Mouse (Mus musculus): ENCODE data around the gene Pecam1. TPM values are rescaled to one million over a fixed set of nuclear protein-coding genes. Genes with fewer than 3 reads are reported as not detected.
"Not testable (repeated sequence)": the region's sequence is repeated elsewhere in the genome, so short reads cannot be mapped to it uniquely, and the experiment has no call there.

Gene Pecam1
- polyA plus RNA-seq, 1 experiment from 2014 or later = 48.2 TPM

- H3K27ac ChIP-seq (ENCODE audit: low read length); H3K27me3 ChIP-seq (replicated peaks; ENCODE audit: control insufficient read depth, insufficient read depth, low read length); H3K9me3 ChIP-seq (ENCODE audit: control insufficient read depth, low read length); H3K4me2 ChIP-seq (ENCODE audit: low read depth, low read length); H3K4me3 ChIP-seq (ENCODE audit: low read length); H3K36me3 ChIP-seq (ENCODE audit: control insufficient read depth, insufficient read depth, low read length); H3K9ac ChIP-seq (ENCODE audit: low read depth, low read length): not testable (repeated sequence)
- 79% methylated on average over 9 of the region's 9 CpGs for WGBS
- ATAC-seq = peak; percentile 9; the same call in 1 of the 2 replicates
- peaks cover 16% of the 10 kb centered on the region for H3K4me1 ChIP-seq (ENCODE audit: control insufficient read depth, insufficient read depth, low read length)
Observed at GRCm38 (mm10) chr11:106724916-106725235, 25.6 kb downstream of the Pecam1 start.

- WGBS = 82% methylated on average over 10 of the region's 10 CpGs
- H3K9me3 ChIP-seq (ENCODE audit: control insufficient read depth, low read length) = no peaks in the 10 kb centered on the region
- ATAC-seq = peak; percentile 17; the same call in 1 of the 2 replicates
Observed at GRCm38 (mm10) chr11:106724176-106724915, 26.1 kb downstream of the Pecam1 start.

DNA sequence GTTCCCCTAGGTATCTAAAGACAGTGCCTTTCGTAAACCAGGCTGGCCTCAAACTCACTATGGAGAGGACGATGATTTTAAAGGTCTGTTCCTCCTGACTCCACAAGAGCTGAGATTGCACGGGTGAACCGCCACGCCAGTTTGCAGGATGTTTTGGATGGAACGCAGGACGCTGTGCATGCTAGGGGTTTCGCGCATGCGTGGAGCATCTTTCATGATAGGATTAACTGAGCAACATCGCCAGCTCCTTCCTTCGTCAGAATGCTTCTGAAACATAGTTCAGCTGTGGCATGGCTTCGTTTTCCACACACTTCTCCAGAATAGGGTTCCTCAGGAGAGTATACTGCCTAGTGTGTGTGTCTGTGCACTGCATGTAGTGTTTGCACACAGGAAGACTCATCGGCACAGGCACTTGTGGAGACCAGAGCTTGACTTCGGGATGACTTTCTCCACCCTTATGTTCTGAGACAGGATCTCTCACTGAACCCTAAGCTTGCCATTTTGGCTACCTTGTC, 26.8 kb downstream of the Pecam1 start:
- Histone ChIP-seq H3K9ac (ENCODE audit: low read depth, low read length) (no peak overlapping the region), H3K27me3 (replicated peaks; ENCODE audit: control insufficient read depth, insufficient read depth, low read length) (no peaks in the 10 kb centered on the region)
- WGBS = 71% methylated on average over 15 of the region's 15 CpGs

More at GRCm38 (mm10) chr11:106724176-106724915, 26.1 kb downstream of the Pecam1 start:
- Histone ChIP-seq H3K36me3 (ENCODE audit: control insufficient read depth, insufficient read depth, low read length) (no peaks in the 10 kb centered on the region), H3K27ac (ENCODE audit: low read length) (no peak overlapping the region), H3K9ac (ENCODE audit: low read depth, low read length) (no peak overlapping the region), H3K4me1 (ENCODE audit: control insufficient read depth, insufficient read depth, low read length) (peaks cover 16% of the 10 kb centered on the region), H3K4me2 (ENCODE audit: low read depth, low read length) (no peak overlapping the region), H3K27me3 (replicated peaks; ENCODE audit: control insufficient read depth, insufficient read depth, low read length) (no peaks in the 10 kb centered on the region), H3K4me3 (ENCODE audit: low read length) (no peak overlapping the region)

GRCm38 (mm10) chr11:106722831-106723361, 27.5 kb downstream of the Pecam1 start:
- no peaks in the 10 kb centered on the region for H3K27me3 ChIP-seq (replicated peaks; ENCODE audit: control insufficient read depth, insufficient read depth, low read length)
- H3K4me2 ChIP-seq (ENCODE audit: low read depth, low read length) = no peak overlapping the region
- H3K27ac ChIP-seq (ENCODE audit: low read length) = 0 out of 2 replicates have a peak overlapping the region, but pooled peaks have one; percentile 12
- H3K36me3 ChIP-seq (ENCODE audit: control insufficient read depth, insufficient read depth, low read length) = no peaks in the 10 kb centered on the region
- H3K4me1 ChIP-seq (ENCODE audit: control insufficient read depth, insufficient read depth, low read length) = peaks cover 14% of the 10 kb centered on the region
- ATAC-seq = peak; percentile 62
- no peak overlapping the region for H3K4me3 ChIP-seq (ENCODE audit: low read length)
- H3K9ac ChIP-seq (ENCODE audit: low read depth, low read length) = no peak overlapping the region
- no peaks in the 10 kb centered on the region for H3K9me3 ChIP-seq (ENCODE audit: control insufficient read depth, low read length)
- WGBS = 15% methylated on average over 7 of the region's 7 CpGs

More for the DNA sequence above, 26.8 kb downstream of the Pecam1 start:
- Histone ChIP-seq H3K4me2 (ENCODE audit: low read depth, low read length) (no peak overlapping the region), H3K36me3 (ENCODE audit: control insufficient read depth, insufficient read depth, low read length) (no peaks in the 10 kb centered on the region), H3K9me3 (ENCODE audit: control insufficient read depth, low read length) (no peaks in the 10 kb centered on the region), H3K4me3 (ENCODE audit: low read length) (no peak overlapping the region), H3K4me1 (ENCODE audit: control insufficient read depth, insufficient read depth, low read length) (peaks cover 16% of the 10 kb centered on the region), H3K27ac (ENCODE audit: low read length) (no peak overlapping the region)
- no peak for ATAC-seq

DNA sequence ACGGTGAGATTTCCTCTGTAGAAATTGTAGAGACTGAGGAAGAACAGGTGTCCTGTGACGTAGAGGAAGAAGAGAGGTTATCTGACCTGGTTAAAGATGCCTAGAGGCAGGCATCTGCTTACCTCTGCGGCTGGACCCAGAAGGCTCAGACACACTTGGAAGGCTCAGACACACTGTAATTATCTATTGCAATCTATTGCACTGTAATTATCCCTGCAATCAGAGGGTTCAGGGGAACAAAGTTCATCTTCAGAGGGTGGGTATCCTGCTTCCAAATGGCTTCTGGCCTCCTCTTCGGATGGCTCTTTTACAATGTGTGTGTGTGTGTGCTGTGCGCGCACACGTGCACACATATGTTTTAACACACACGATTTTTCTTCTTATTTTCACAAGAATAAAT, 30.0 kb downstream of the Pecam1 start:
- Histone ChIP-seq H3K36me3 (ENCODE audit: control insufficient read depth, insufficient read depth, low read length) (no peaks in the 10 kb centered on the region), H3K4me1 (ENCODE audit: control insufficient read depth, insufficient read depth, low read length) (peaks cover 13% of the 10 kb centered on the region), H3K9ac (ENCODE audit: low read depth, low read length) (no peak overlapping the region), H3K4me2 (ENCODE audit: low read depth, low read length) (no peak overlapping the region), H3K27ac (ENCODE audit: low read length) (no peak overlapping the region), H3K9me3 (ENCODE audit: control insufficient read depth, low read length) (no peaks in the 10 kb centered on the region), H3K27me3 (replicated peaks; ENCODE audit: control insufficient read depth, insufficient read depth, low read length) (no peaks in the 10 kb centered on the region), H3K4me3 (ENCODE audit: low read length) (no peak overlapping the region)
- 62% methylated on average over 8 of the region's 8 CpGs for WGBS
- peak; percentile 73 for ATAC-seq

DNA sequence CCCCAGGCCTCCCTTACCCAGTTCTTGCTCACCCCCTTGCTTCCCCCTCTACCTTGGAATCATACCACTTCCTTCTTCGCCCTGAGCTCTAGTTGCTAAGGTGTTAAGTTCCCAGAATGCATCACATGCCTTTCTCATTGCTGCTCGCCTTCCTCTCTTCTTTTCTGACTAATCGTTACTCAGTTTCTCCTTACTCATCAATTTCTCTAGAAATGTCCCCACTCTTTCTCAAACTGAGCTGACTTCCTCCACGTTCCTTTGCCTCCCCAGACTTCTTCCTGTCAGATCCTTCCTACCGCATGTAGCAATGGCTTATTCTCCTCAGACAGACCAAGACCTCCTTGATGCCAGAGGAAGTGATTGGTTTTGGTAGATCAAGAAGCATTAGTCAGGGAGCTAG, 33.9 kb downstream of the Pecam1 start:
- Histone ChIP-seq H3K36me3 (ENCODE audit: control insufficient read depth, insufficient read depth, low read length) (no peaks in the 10 kb centered on the region), H3K9ac (ENCODE audit: low read depth, low read length) (no peak overlapping the region), H3K4me1 (ENCODE audit: control insufficient read depth, insufficient read depth, low read length) (no peaks in the 10 kb centered on the region), H3K9me3 (ENCODE audit: control insufficient read depth, low read length) (no peaks in the 10 kb centered on the region), H3K4me3 (ENCODE audit: low read length) (no peak overlapping the region), H3K27ac (ENCODE audit: low read length) (no peak overlapping the region), H3K27me3 (replicated peaks; ENCODE audit: control insufficient read depth, insufficient read depth, low read length) (no peaks in the 10 kb centered on the region), H3K4me2 (ENCODE audit: low read depth, low read length) (no peak overlapping the region)
- ATAC-seq = no peak
- WGBS = 83% methylated on average over 5 of the region's 5 CpGs

GRCm38 (mm10) chr11:106715066-106715465, 35.4 kb downstream of the Pecam1 start:
- H3K9me3 ChIP-seq (ENCODE audit: control insufficient read depth, low read length) = no peaks in the 10 kb centered on the region
- no peak overlapping the region for H3K4me2 ChIP-seq (ENCODE audit: low read depth, low read length)
- WGBS = 68% methylated on average over 6 of the region's 6 CpGs
- H3K4me3 ChIP-seq (ENCODE audit: low read length) = peak overlapping the region; percentile 26; the same call in 1 of the 2 replicates
- peak overlapping the region; percentile 33 for H3K27ac ChIP-seq (ENCODE audit: low read length)
- H3K4me1 ChIP-seq (ENCODE audit: control insufficient read depth, insufficient read depth, low read length) = no peaks in the 10 kb centered on the region
- no peaks in the 10 kb centered on the region for H3K27me3 ChIP-seq (replicated peaks; ENCODE audit: control insufficient read depth, insufficient read depth, low read length)
- peak overlapping the region; percentile 17; the same call in 1 of the 2 replicates for H3K9ac ChIP-seq (ENCODE audit: low read depth, low read length)
- 0 out of 2 replicates have a peak, but pooled peaks have one; percentile 29 for ATAC-seq
- no peaks in the 10 kb centered on the region for H3K36me3 ChIP-seq (ENCODE audit: control insufficient read depth, insufficient read depth, low read length)

DNA sequence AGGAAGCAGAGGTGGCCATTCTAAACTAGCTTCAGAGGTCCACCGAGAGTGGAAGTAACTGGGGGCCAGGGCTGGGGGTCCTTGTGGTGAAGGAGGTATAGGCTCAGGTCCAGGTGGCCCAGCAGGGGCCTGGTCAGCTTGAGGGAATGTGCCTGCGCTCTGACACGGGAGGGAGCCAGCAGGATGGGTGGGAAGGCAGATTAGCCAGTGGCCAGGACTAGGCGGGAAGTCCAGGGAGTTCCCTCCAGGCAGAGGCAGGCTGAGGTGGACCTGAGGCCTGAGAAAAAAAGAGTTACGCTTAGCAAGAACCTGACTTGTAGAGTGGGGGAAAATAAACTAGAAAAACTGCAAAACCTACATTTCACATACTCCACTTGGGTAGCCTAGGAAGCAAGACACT, 39.6 kb downstream of the Pecam1 start:
- no peak for ATAC-seq

GRCm38 (mm10) chr11:106709227-106709985, 41.0 kb downstream of the Pecam1 start:
- no peak overlapping the region for H3K27ac ChIP-seq (ENCODE audit: low read length)
- WGBS = 35% methylated on average over 15 of the region's 15 CpGs
- ATAC-seq = peak; percentile 53

More for the DNA sequence above, 39.6 kb downstream of the Pecam1 start:
- Histone ChIP-seq H3K4me1 (ENCODE audit: control insufficient read depth, insufficient read depth, low read length) (peaks cover 6% of the 10 kb centered on the region; the same call in 1 of the 2 replicates), H3K9me3 (ENCODE audit: control insufficient read depth, low read length) (no peaks in the 10 kb centered on the region), H3K27ac (ENCODE audit: low read length) (peak overlapping the region; percentile 15; the same call in 1 of the 2 replicates), H3K36me3 (ENCODE audit: control insufficient read depth, insufficient read depth, low read length) (no peaks in the 10 kb centered on the region), H3K9ac (ENCODE audit: low read depth, low read length) (no peak overlapping the region), H3K4me3 (ENCODE audit: low read length) (no peak overlapping the region), H3K4me2 (ENCODE audit: low read depth, low read length) (no peak overlapping the region), H3K27me3 (replicated peaks; ENCODE audit: control insufficient read depth, insufficient read depth, low read length) (no peaks in the 10 kb centered on the region)
- 75% methylated on average over 5 of the region's 5 CpGs for WGBS

More at GRCm38 (mm10) chr11:106709227-106709985, 41.0 kb downstream of the Pecam1 start:
- peak overlapping the region; percentile 21; the same call in 1 of the 2 replicates for H3K4me2 ChIP-seq (ENCODE audit: low read depth, low read length)
- H3K36me3 ChIP-seq (ENCODE audit: control insufficient read depth, insufficient read depth, low read length) = no peaks in the 10 kb centered on the region
- H3K9me3 ChIP-seq (ENCODE audit: control insufficient read depth, low read length) = no peaks in the 10 kb centered on the region
- H3K9ac ChIP-seq (ENCODE audit: low read depth, low read length) = no peak overlapping the region
- H3K4me3 ChIP-seq (ENCODE audit: low read length) = no peak overlapping the region
- H3K4me1 ChIP-seq (ENCODE audit: control insufficient read depth, insufficient read depth, low read length) = peaks cover 6% of the 10 kb centered on the region; the same call in 1 of the 2 replicates
- H3K27me3 ChIP-seq (replicated peaks; ENCODE audit: control insufficient read depth, insufficient read depth, low read length) = no peaks in the 10 kb centered on the region

Data from intestine, embryonic 16.5 days (tissue).